Mouse (Mus musculus) liver, adult 2 months (tissue): ENCODE data around the gene Ldlr.

Experiments
- CTCF ChIP-seq: fragments of 200-500 bp; IDR thresholded peaks from 2 replicates; pipeline ENCODE4 v1.5.1; 2011; ENCODE audit warnings: low read depth, low read length, control low read depth
- POLR2A ChIP-seq: fragments of 200-500 bp; IDR thresholded peaks from 2 replicates; pipeline ENCODE4 v1.6.1; 2011; ENCODE audit warnings: low read length, control low read depth; ENCODE audit not compliant: insufficient read depth; ENCODE audit errors: extremely low read depth

GRCm38 (mm10) chr9:21682827-21683226 is 40.5 kb upstream of the Ldlr start:
- peak; percentile 47; the same call in 1 of the 2 replicates for TF ChIP-seq CTCF
- TF ChIP-seq POLR2A: no peak
